Mouse (Mus musculus): Measurements from ENCODE around the gene Anxa3. TPM values are rescaled to one million over a fixed set of nuclear protein-coding genes. Genes with fewer than 3 reads are reported as not detected.

The Anxa3 gene
- polyA plus RNA-seq (2016; fragmentation: Nextera tagmentation; extraction: Ambion mirVana) = 49.3 and 56.3 TPM in 2 replicates

- no peaks in the 10 kb centered on the region for H3K9me3 ChIP-seq (replicated peaks)
- H3K4me1 ChIP-seq (replicated peaks) = peaks cover 19% of the 10 kb centered on the region; the same call in 1 of the 2 replicates
- peak within 1 kb of the TSS; percentile 27; the same call in 1 of the 2 replicates for H3K27ac ChIP-seq (ENCODE audit: poor library complexity, severe bottlenecking)
- peak; percentile 88 for ATAC-seq (ENCODE audit: insufficient number of reproducible peaks, low FRiP score)
- H3K4me3 ChIP-seq = peak within 1 kb of the TSS; percentile 73
- H3K36me3 ChIP-seq = 0 out of 2 replicates have a peak, but pooled peaks cover 2% of the 10 kb centered on the region
- peak within 1 kb of the TSS; percentile 93 for H3K4me2 ChIP-seq
- WGBS = 8% methylated on average over 26 of the region's 26 CpGs
- peak within 1 kb of the TSS; percentile 80 for H3K9ac ChIP-seq
- H3K27me3 ChIP-seq (replicated peaks) = no peaks in the 10 kb centered on the region
Observed at GRCm38 (mm10) chr5:96792936-96793718, at the start of gene Anxa3. Anxa3 (plus strand) TSS chr5:96793339.

- no peak overlapping the region for H3K27ac ChIP-seq (ENCODE audit: poor library complexity, severe bottlenecking)
- no peaks in the 10 kb centered on the region; the same call in 1 of the 2 replicates for H3K9me3 ChIP-seq (replicated peaks)
- peaks cover 20% of the 10 kb centered on the region for H3K36me3 ChIP-seq
- H3K4me3 ChIP-seq = no peak overlapping the region
- ATAC-seq (ENCODE audit: insufficient number of reproducible peaks, low FRiP score) = peak; percentile 53; the same call in 1 of the 2 replicates
- 52% methylated on average over 8 of the region's 8 CpGs for WGBS
- H3K4me2 ChIP-seq = no peak overlapping the region
- H3K4me1 ChIP-seq (replicated peaks) = peaks cover 25% of the 10 kb centered on the region
- H3K27me3 ChIP-seq (replicated peaks) = no peaks in the 10 kb centered on the region
- no peak overlapping the region for H3K9ac ChIP-seq
Observed at GRCm38 (mm10) chr5:96747195-96747984, 45.7 kb upstream of the Anxa3 start.

- Histone ChIP-seq H3K4me3 (no peak overlapping the region), H3K9ac (no peak overlapping the region), H3K27ac (ENCODE audit: poor library complexity, severe bottlenecking) (no peak overlapping the region), H3K36me3 (peaks cover 41% of the 10 kb centered on the region), H3K4me1 (replicated peaks) (no peaks in the 10 kb centered on the region), H3K9me3 (replicated peaks) (no peaks in the 10 kb centered on the region), H3K27me3 (replicated peaks) (no peaks in the 10 kb centered on the region; the same call in 1 of the 2 replicates), H3K4me2 (no peak overlapping the region)
- no peak for ATAC-seq (ENCODE audit: insufficient number of reproducible peaks, low FRiP score)
- WGBS = 81% methylated on average over 7 of the region's 7 CpGs
Observed at GRCm38 (mm10) chr5:96757615-96758014, 35.5 kb upstream of the Anxa3 start.

GRCm38 (mm10) chr5:96762021-96762420 is 31.1 kb upstream of the Anxa3 start:
- no peak overlapping the region for H3K4me2 ChIP-seq
- H3K4me3 ChIP-seq = no peak overlapping the region
- WGBS = 92% methylated on average over 1 of the region's 1 CpGs

GRCm38 (mm10) chr5:96768846-96769471 is 24.2 kb upstream of the Anxa3 start:
- WGBS = 64% methylated on average over 10 of the region's 10 CpGs

More at GRCm38 (mm10) chr5:96762021-96762420, 31.1 kb upstream of the Anxa3 start:
- no peak overlapping the region for H3K27ac ChIP-seq (ENCODE audit: poor library complexity, severe bottlenecking)
- no peaks in the 10 kb centered on the region for H3K9me3 ChIP-seq (replicated peaks)
- no peaks in the 10 kb centered on the region for H3K27me3 ChIP-seq (replicated peaks)
- H3K9ac ChIP-seq = no peak overlapping the region
- no peak for ATAC-seq (ENCODE audit: insufficient number of reproducible peaks, low FRiP score)
- H3K4me1 ChIP-seq (replicated peaks) = 0 out of 2 replicates have a peak, but pooled peaks cover 14% of the 10 kb centered on the region
- H3K36me3 ChIP-seq = peaks cover 29% of the 10 kb centered on the region

GRCm38 (mm10) chr5:96783506-96784288 is 9.4 kb upstream of the Anxa3 start:
- Histone ChIP-seq H3K27me3 (replicated peaks) (no peaks in the 10 kb centered on the region), H3K36me3 (peaks cover 21% of the 10 kb centered on the region), H3K9me3 (replicated peaks) (no peaks in the 10 kb centered on the region), H3K4me2 (no peak overlapping the region), H3K27ac (ENCODE audit: poor library complexity, severe bottlenecking) (no peak overlapping the region), H3K4me1 (replicated peaks) (no peaks in the 10 kb centered on the region), H3K9ac (no peak overlapping the region), H3K4me3 (no peak overlapping the region)
- 76% methylated on average over 14 of the region's 14 CpGs for WGBS
- ATAC-seq (ENCODE audit: insufficient number of reproducible peaks, low FRiP score) = no peak

More at GRCm38 (mm10) chr5:96768846-96769471, 24.2 kb upstream of the Anxa3 start:
- no peak for ATAC-seq (ENCODE audit: insufficient number of reproducible peaks, low FRiP score)
- Histone ChIP-seq H3K27ac (ENCODE audit: poor library complexity, severe bottlenecking) (no peak overlapping the region), H3K4me1 (replicated peaks) (0 out of 2 replicates have a peak, but pooled peaks cover 10% of the 10 kb centered on the region), H3K9me3 (replicated peaks) (no peaks in the 10 kb centered on the region), H3K27me3 (replicated peaks) (no peaks in the 10 kb centered on the region), H3K4me2 (no peak overlapping the region), H3K9ac (no peak overlapping the region), H3K4me3 (no peak overlapping the region), H3K36me3 (peaks cover 12% of the 10 kb centered on the region; the same call in 1 of the 2 replicates)

- H3K4me2 ChIP-seq = no peak overlapping the region
- no peaks in the 10 kb centered on the region for H3K9me3 ChIP-seq (replicated peaks)
- H3K4me3 ChIP-seq = no peak overlapping the region
- no peak overlapping the region for H3K9ac ChIP-seq
- no peak overlapping the region for H3K27ac ChIP-seq (ENCODE audit: poor library complexity, severe bottlenecking)
- no peaks in the 10 kb centered on the region for H3K4me1 ChIP-seq (replicated peaks)
- ATAC-seq (ENCODE audit: insufficient number of reproducible peaks, low FRiP score) = no peak
- 81% methylated on average over 5 of the region's 5 CpGs for WGBS
- no peaks in the 10 kb centered on the region for H3K27me3 ChIP-seq (replicated peaks)
- H3K36me3 ChIP-seq = peaks cover 19% of the 10 kb centered on the region
Observed at GRCm38 (mm10) chr5:96785096-96785495, 8.0 kb upstream of the Anxa3 start.

- no peak overlapping the region for H3K27ac ChIP-seq (ENCODE audit: poor library complexity, severe bottlenecking)
- no peaks in the 10 kb centered on the region for H3K27me3 ChIP-seq (replicated peaks)
- no peak for ATAC-seq (ENCODE audit: insufficient number of reproducible peaks, low FRiP score)
- no peaks in the 10 kb centered on the region for H3K9me3 ChIP-seq (replicated peaks)
- no peaks in the 10 kb centered on the region for H3K36me3 ChIP-seq
- H3K4me1 ChIP-seq (replicated peaks) = peaks cover 19% of the 10 kb centered on the region; the same call in 1 of the 2 replicates
- H3K4me2 ChIP-seq = peak overlapping the region; percentile 93
- H3K9ac ChIP-seq = no peak overlapping the region
- no peak overlapping the region for H3K4me3 ChIP-seq
- 59% methylated on average over 9 of the region's 9 CpGs for WGBS
Observed at GRCm38 (mm10) chr5:96792422-96792821, 717 bp upstream of the Anxa3 start.

- Histone ChIP-seq H3K36me3 (peaks cover 3% of the 10 kb centered on the region; the same call in 1 of the 2 replicates), H3K9me3 (replicated peaks) (no peaks in the 10 kb centered on the region), H3K9ac (peak overlapping the region; percentile 80), H3K4me1 (replicated peaks) (peaks cover 19% of the 10 kb centered on the region; the same call in 1 of the 2 replicates), H3K27me3 (replicated peaks) (no peaks in the 10 kb centered on the region), H3K27ac (ENCODE audit: poor library complexity, severe bottlenecking) (no peak overlapping the region), H3K4me3 (peak overlapping the region; percentile 73), H3K4me2 (peak overlapping the region; percentile 93)
- 39% methylated on average over 10 of the region's 10 CpGs for WGBS
- ATAC-seq (ENCODE audit: insufficient number of reproducible peaks, low FRiP score) = no peak
Observed at GRCm38 (mm10) chr5:96793953-96794635, 955 bp downstream of the Anxa3 start.

- Histone ChIP-seq H3K9ac (no peak overlapping the region), H3K4me3 (no peak overlapping the region), H3K36me3 (peaks cover 10% of the 10 kb centered on the region; the same call in 1 of the 2 replicates), H3K9me3 (replicated peaks) (no peaks in the 10 kb centered on the region), H3K4me2 (no peak overlapping the region), H3K4me1 (replicated peaks) (peaks cover 27% of the 10 kb centered on the region), H3K27me3 (replicated peaks) (no peaks in the 10 kb centered on the region), H3K27ac (ENCODE audit: poor library complexity, severe bottlenecking) (no peak overlapping the region)
- WGBS = 88% methylated on average over 1 of the region's 1 CpGs
- no peak for ATAC-seq (ENCODE audit: insufficient number of reproducible peaks, low FRiP score)
Observed at GRCm38 (mm10) chr5:96795752-96796151, 2.6 kb downstream of the Anxa3 start.
